Mouse (Mus musculus): ENCODE measurements at regions not wholly inside any gene's neighbourhood (a gene's known extent, or its start where the extent isn't known, plus 50 kb on each side); places are given as distances from the start of the nearest gene placed in this dataset.
"Not testable (repeated sequence)": the region's sequence is repeated elsewhere in the genome, so short reads cannot be mapped to it uniquely, and the experiment has no call there.

DNA sequence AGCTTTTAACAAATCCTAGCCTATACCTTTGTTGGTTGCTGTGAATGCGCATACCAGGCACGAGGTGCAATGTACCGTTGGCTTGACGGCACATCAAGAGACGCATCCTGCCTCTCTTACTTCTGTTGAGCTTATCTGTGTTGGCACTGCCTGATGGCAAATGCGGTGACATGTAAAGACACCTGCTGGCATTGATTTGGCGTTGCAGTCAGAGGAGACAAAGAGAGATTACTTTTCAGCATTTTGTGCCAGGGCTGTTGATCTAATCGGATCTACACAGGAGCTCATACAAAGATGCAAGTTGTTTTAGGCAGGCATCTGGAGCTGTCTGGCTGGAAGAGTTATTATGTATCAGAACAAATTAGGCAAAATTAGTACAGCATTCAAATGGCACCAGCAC is 331.5 kb upstream of the Cwc22 start:
- peak; percentile 60 to 72 for DNase-seq

DNA sequence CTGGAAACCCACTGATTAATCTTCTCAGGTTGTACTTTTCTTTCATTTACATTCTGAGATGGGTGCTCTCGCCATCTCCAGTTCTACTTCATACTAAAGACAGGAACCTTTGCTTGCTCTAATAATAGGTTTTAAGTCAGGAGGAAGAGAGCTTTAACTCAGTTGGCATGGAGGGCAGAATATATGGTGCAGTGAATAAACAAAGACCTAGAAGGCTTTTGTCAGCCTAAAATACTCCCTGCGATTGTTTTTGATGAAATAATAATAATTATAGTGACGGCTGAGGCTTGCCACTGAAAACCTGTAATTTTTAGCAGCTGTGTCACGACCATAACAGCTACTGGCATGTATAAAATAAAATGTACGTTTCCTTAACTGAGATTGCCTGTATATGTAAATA is 327.9 kb upstream of the Cwc22 start:
- no peak for DNase-seq

DNA sequence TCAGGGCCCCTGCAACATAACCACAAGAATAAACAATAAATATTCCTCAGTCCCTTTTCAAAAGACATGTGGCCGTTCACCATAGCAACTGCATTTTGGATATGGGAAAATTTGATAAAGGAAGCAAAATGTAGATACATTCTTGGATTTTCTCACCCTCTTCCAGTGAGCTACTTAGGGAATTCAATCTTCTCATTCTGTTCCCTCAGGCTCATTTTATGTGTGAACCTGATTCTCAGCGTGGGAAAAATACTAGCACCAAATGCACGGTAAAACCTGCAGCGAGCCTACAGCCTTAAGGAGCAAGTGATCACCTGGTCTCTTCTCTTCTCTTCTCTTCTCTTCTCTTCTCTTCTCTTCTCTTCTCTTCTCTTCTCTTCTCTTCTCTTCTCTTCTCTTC is 322.5 kb upstream of the Cwc22 start:
- no peak for DNase-seq

DNA sequence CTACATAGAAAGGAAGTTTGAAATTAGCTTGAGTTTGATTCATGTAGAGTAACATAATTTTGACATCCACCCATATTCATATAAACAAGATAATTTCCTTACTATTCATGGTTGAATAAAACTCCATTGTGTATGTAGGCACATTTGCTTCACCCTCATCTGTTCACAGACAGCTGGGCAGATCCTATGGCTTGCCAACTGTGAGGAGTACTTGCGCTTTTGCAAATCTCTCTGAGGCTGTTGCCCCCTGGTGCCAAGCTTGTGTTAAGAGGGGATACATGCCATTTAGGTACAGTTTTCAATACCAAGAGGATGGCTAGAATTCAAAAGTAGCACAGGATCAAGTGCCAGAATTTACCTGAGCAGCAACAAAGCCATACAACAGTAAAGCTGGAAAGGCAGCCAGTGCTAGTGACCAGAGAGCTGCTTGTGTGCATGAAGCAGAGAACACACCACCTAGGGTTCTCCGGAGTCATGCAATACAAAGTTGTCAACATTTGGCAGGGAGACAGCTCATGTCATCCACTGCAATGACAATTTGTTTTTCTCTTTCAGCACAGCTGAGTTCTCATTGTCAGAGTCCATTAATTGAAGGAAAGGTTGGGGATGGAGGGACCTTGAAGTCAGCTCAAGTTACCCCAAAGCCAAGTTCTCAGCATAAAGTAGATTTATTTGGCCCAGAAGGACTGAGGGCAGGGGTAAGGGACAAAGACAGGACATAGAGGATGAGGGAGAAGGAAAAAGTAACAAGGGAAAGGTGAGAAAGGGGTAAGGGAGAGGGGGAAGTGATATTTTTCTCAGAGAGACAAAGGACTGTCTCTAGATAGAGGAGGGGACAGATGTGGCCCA is 321.6 kb upstream of the Cwc22 start:
- peak; percentile 55 to 58 for DNase-seq

DNA sequence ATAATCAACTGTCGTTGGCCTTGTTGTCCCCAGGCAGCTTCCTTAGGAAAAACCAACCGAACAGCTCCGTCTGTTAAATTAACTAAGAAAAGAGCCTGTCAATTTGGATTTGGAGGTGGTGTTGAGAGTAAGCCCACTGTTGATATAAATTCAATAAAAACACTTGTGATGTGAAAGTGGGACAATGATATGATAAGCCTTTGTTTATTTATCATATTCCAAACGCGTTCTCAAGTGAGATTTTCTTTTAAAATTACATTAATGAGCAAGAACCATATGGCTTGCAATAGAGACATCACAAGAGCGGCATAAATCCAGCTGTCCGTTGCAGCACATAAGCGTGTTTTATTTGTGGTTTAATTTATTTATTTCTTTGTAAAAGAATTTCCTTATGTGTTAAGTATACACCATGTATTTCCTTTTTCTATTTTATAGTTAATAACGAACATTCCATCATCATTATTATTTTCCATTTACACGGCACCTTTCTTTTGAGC is 307.5 kb upstream of the Cwc22 start:
- DNase-seq = peak in 1 of 2 experiments; percentile 9

DNA sequence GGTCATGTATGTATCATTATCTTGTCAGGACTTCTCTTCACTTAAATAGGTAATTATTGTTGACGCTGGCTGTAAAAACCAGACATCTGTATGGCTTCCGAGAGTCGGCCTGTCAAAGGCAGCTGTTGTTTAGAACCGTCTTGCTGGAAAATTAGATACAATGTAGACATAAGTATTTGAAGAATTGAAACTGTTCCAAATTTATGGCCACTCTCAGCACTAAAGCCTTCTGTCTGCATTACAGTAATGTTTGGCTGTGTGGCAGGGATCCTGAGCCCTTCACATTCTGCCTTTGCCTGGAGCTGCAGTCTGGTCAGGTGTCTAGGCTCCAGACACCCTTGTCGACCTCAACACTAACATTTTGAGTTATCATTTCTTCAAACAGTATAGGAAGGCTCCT is 300.2 kb upstream of the Cwc22 start:
- DNase-seq = no peak

DNA sequence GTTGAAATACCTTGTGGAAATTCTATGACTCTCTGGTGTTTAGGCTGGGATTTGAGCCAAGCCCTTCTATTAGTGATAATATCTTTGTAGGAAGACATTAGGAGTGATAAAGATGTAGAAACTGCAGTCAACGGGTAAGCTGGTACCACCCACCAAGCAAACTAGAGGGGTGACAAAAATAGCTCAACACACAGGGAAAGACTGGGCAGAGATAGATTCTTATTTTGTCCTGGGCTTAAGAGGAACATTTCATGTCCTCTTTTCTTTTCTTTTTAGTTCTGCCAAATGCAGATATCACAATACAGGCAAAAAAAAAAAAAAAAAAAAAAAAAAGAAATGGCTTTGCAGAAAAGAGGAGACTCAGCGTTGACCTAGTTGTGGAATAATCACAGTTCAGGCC is 294.1 kb upstream of the Cwc22 start:
- peak; percentile 4 to 6 for DNase-seq

DNA sequence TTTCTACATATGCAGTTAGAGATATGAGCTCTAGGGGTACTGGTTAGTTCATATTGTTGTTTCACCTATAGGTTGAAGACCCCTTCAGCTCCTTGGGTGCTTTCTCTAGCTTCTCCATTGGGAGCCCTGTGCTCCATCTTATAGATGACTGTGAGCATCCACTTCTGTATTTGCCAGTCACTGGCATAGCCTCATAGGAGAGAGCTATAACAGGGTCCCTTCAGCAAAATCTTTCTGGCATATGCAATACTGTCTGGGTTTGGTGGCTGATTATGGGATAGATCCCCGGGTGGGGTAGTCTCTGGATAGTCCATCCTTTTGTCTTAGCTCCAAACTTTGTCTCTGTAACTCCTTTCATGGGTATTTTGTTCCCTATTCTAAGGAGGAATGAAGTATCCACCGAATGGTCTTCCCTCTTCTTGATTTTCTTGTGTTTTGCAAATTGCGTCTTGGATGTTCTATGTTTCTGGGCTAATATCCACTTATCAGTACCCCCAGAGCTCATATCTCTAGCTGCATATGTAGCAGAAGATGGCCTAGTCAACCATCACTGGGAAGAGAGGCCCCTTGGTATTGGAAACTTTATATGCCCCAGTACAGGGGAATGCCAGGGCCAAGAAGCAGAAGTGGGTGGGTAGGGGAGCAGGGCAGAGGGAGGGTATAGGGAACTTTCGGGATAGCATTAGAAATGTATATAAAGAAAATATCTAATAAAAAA is 279.4 kb upstream of the Cwc22 start:
- not testable (repeated sequence) for DNase-seq

DNA sequence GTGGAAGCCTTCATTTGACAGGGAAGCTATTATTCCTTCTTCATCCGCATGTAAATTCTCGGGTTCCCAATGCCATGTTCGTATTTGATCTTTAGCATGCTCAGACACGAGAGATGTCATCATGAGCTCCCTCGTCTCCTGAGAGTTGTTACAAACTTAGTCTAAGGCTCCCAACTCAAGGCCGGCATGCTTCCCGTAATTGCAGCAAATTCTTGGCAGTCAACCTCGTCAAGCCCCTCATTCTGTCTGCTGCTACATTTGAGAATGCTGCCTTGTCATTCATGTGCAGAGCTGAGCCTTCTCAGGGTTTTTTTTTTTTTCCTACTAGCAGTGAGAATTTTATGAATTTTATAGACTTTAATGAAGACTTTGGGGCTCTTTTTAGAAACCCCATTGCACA is 268.3 kb upstream of the Cwc22 start:
- peak in 1 of 2 experiments; percentile 3 for DNase-seq

DNA sequence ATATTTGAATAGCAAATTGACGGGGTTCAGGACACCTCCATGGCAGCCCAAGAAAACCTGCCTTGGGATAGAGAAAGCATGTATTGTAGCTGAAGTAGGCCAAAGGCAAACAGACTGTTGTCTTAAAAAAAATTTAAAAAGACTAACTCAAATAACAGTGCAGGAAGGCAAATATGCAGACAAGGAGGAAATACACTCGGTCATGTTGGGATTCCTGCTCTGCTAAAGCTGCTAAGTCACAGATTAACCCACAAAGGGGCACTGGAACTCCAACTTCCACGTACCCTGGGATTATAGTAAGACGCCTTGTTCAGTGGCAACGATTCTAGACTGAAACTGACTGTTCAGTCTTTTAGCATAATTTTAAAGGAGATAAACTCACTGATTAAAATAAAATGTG is 258.9 kb upstream of the Cwc22 start:
- DNase-seq = no peak

DNA sequence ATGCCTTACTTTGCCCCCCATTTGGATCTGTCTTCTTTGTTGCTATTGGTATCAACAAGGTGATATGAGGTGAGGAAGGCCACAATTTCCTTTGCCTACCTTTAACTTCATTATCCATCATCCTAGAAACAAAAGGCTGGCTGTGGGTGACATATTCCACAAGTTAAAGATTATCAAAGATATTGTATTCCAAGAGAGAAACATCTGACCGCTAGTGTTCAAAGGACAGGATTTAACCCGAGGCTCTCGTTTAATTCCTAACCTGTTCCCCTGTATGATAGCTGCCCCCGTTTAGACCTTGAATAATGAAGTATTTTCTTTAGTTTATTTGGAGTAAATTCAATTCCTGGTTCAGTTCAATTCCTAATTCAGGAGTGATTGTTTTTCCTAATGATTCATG is 249.8 kb upstream of the Cwc22 start:
- DNase-seq = no peak

DNA sequence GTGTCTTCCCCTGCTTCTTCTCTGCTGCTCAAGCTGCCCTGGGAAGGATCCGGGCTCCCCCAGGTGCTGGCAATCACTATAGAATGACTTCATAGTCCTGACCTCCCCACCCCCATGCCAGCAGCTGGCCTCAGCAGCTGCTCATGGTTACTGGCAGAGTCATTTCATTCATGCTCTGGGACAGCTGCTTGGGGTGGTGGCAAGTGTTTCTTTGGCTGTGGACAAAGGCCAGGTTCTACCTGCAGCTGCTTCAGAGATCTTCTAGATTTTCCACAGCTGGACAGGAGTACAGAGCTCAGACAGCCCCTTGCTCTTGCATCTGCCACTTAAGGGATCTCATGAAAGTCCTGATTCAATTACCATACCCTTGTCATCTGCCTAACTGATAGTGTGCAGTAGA is 243.4 kb upstream of the Cwc22 start:
- DNase-seq = peak; percentile 64

DNA sequence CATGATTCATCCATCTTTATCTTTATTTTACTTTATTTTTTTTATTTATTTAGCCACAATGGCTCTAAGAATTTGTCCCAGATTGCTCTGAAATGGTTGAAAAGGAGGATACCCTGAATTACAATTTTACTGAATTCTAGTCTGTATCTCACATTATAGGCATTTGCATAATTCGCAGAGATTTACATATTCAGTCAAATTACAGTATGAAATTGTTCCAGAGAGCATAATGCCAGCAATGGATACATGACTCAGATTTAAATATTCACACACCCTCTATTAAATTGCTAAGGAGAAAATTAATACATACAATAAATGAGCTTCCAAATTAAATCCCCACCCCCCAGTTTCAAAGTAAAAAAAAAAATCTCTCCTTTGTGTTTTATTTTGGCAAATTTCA is 238.8 kb upstream of the Cwc22 start:
- no peak for DNase-seq

DNA sequence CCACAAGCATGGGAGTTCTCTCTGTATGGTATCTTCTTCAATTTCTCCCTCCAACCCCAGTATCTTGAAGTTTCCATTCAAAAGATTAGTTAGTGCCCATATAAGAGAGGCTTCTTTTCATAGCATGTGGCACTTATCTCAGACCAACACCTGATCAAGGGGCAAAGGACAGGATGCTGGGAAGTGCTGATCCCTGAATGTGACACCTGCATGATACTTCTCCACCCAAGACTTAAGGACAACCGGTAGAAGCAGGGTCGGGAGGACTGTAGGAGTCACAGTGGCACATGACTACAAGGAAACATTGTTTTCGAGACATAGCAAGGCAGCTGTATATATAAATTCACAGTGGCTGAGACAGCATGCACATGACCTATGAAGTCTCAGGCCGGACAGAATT is 227.6 kb upstream of the Cwc22 start:
- no peak for DNase-seq

DNA sequence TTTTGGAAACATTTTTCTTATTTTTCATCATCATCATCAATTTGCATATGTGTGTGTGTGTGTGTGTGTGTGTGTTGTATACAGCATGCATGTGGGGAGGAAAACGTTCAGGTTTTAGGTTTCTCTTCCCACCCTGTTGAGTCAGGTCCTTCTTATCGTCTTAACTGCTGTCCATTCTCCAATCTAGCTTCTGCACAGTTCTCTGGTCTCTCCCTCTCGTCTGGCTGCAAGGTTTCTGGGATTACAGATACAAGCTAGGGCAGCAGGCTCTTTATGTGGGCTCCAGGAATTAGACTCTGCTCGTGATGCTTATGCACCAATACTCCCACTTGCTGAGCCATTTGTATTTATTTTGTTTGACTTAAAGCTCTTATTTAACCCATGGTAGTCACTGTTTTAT is 226.6 kb upstream of the Cwc22 start:
- DNase-seq = no peak

DNA sequence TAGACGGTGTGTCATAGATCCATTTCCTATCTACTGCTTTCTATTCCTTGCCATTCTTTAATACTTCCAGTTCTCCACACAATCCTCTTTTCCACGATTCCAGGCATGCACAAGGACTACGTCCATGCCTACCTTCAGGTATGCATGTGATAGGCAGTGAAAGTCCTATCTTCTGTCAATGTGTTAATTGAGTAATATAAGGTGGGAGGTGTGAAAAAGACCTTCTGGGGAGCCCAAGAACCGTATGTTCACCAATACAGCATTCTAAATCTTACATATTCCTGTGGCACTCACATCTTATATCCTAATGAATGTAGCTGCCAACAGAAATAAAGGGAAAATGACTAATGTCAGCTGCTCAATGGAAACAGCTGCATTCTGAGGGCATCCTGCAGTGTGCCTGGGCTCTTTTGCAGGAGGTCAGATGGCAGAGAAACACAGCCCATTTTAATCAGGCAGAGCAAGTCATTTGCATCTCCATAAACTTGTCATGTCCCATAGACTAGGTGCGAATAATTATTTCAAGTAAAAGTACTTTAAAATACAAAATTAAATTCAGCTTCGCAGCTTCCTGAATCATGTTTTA is 224.1 kb upstream of the Cwc22 start:
- DNase-seq = no peak

DNA sequence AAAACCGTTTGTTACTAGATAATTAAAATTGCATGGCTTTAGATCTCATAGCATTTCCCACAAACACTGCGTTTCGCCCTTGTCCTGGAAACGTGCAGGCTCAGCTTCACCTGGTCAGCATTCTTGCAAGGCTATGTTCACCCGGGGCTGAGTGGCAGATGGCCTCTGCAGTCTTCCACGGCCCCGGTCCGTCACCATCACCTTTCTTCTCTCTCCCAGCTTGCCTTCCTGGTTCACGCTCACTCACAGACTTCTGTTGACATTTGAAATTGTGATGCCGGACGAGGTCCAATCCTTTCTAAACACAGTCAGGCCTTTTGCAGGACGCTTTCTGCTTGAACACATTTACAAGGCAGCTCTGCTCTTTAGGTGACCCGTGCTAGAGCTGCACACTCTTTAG is 219.3 kb upstream of the Cwc22 start:
- DNase-seq = peak; percentile 50 to 57

DNA sequence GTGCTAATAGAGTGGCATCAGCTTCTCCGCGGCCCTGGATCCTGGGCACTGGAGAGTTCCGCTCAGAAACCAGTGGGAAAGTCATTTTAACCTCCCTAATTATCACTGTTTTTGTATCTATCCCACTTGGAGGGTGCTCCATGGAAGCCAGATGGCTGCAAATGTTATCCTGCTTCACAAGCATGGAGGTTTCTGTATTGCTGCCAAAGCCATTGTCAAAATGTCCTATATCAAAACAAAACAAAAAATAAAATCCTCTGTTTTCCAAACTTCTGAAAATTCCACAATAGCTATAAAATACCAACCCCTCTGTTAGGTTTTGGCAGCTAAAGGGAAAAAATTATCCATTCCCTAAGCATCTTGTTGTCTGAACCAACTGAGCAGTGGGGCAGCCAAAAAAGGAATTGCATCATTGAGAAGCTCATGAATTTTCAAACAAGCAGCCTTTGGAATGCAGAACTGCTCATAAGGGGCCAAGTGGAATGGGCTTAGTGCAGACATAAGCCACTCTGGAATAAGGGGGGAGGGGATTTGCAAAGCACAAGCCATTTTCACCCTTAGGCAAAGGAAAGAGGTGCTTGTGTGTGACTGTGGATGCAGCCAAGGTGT is 213.8 kb upstream of the Cwc22 start:
- DNase-seq = peak; percentile 74 to 78

DNA sequence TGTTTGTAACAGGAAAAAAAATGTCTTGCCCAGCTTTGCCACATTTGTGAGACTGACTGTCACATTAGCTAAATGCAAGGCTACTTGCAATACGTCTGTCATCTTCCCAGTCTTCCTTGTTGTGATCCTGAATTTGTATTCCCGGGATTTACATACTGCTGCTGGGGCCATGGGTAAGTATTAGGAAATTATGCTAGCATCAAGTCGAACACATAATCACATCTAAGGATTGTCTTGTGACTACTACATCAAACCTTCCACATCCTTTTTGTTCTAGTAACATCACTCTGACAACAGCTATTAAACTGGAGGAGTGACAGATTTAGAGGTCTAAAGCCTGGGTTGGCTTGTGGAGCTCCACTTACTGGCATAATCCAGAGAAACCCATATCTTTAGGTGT is 164.2 kb upstream of the Cwc22 start:
- DNase-seq = no peak

DNA sequence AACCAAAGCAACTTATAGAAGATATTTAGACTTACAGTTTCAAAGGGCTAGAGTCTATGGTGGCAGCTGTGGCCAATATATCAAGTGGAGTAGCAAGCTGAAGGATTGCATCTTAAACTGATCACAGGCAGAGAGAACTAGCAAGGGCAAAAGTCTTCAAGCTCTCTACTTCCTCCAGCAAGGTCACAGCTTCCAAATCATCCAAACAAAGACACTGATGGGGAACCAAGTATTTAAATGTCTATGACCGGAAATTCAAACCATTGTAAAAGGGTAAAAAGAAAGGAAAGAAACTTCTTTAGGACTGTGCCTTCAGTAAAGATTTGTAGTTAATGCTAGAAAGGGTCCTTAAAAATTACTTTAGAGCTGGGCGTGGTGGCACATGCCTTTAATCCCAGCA is 149.4 kb upstream of the Cwc22 start:
- no peak for DNase-seq

DNA sequence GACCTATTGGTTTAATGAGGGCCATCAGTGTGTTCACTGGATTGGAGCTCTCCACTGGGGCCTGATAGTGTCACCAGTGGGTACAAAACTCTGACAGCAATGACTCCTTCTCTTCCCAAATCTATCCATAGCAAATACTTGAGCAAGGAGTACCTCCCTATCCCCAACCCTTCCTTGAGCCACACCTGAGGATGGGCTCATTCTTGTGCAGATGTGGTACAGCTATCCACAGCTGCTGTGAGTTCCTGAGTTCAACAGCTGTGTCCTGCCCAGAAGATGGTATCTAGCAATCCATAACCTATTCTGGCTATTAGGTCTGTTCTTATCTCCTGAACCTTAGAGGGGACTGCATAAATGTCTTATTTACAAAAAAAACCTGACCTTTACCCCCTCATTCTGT is 148.7 kb upstream of the Cwc22 start:
- DNase-seq = no peak

DNA sequence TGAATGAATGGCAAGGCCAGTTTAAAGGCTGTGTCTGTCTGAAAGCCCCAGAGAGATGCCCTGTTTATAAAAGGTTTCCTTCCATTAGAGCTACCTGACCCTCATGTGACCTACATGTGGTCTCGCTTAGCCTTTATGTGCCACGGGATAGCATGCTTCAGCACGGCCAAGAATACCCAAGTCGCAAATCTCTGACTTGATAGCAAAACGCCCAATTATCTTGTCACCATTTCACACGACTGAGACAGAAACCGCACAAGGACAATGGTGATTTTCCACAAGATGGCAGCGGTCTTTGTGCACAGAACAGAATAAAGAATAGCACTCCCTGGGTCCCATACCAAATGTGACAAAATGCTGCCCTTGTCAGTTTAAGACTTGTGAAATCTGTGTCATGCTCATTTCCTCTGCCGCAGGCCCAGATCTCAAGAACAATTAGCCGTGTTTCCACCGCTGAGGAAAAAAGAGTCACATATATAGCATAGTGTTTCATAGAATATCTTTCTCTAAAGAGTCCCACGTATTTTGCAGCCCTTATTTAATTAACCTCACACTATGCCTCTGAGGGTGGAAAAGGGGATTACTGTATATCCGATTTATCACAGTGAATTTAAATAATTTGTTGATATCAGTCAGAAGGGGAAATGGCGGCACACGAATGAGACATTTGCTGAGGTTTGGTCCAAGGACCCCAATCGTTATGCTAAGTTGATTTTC is 118.3 kb upstream of the Cwc22 start:
- DNase-seq = peak; percentile 9 to 23

Measured in cerebellum, postnatal 10 days (tissue).